Mouse (Mus musculus): ENCODE measurements around the gene Mrpl33. TPM values are rescaled to one million over a fixed set of nuclear protein-coding genes. Genes with fewer than 3 reads are reported as not detected.

Gene Mrpl33
- polyA plus RNA-seq, 1 experiment from 2014 or later = 323 TPM

DNA sequence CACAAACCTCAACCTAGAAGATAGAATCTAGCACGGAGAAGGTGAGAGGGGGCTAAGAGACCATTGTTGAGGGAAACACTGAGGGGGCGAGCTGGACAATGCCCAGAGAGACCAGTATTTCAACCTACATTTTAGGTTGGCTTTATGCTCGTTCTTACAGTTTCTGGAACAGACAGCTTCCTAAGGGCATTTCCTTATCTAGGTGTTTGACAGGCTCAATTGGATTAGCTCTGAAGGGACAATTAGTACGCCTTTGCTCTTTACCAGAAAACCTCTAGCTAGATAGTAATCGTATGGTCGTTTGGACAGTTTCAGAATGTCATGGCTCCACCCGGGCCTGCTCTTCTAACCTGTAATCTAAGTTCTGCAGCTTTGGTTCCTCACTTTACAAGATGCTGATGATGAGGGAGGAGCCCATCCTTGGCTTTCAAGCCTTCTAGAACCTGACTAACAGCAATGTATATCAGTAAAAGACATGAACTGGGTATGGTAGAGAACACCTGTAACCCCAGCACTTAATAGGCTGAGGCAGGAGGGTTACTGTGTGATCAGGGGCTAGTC is 4.5 kb downstream of the Mrpl33 start:
- 0 out of 2 replicates have a peak, but pooled peaks cover 4% of the 10 kb centered on the region for H3K4me1 ChIP-seq (ENCODE audit: control insufficient read depth, insufficient read depth, low read length)

DNA sequence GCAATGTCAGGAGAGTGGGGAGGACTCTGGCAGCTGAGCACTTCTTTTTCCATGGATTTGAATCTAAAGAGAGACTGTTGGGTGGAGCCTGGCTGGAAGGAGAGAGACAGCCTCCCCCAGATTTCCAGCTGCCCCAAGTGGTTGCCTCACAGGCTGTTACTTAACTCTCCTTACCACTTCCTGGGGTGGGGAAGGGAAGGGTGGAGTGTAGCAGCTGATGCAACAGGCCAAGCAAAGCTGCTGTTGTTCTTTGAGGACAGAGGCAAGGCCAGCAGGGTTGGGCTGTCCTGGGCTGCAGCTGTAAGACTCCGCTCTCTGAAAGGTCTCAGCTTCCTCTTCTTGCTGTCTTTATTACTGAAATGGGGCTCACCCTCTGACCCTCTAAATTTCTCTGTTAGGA is 5.6 kb downstream of the Mrpl33 start:
- Histone ChIP-seq H3K27ac (ENCODE audit: low read depth, low read length) (peak overlapping the region; percentile 16; the same call in 1 of the 2 replicates), H3K4me3 (ENCODE audit: low read depth, low read length) (no peak overlapping the region), H3K4me1 (ENCODE audit: control insufficient read depth, insufficient read depth, low read length) (0 out of 2 replicates have a peak, but pooled peaks cover 2% of the 10 kb centered on the region), H3K9me3 (replicated peaks; ENCODE audit: control insufficient read depth, low read length) (no peaks in the 10 kb centered on the region), H3K36me3 (ENCODE audit: control insufficient read depth, insufficient read depth, low read length) (no peaks in the 10 kb centered on the region), H3K4me2 (no peak overlapping the region), H3K9ac (ENCODE audit: low read depth, low read length) (no peak overlapping the region), H3K27me3 (ENCODE audit: control insufficient read depth, insufficient read depth, low read length) (no peaks in the 10 kb centered on the region)
- WGBS (ENCODE audit: insufficient replicate concordance) = 84% methylated on average over 1 of the region's 1 CpGs
- ATAC-seq (replicated peaks; ENCODE audit: insufficient number of reproducible peaks, low FRiP score, low TSS enrichment) = no peak

More for the DNA sequence above, 4.5 kb downstream of the Mrpl33 start:
- no peak for ATAC-seq (replicated peaks; ENCODE audit: insufficient number of reproducible peaks, low FRiP score, low TSS enrichment)
- Histone ChIP-seq H3K27me3 (ENCODE audit: control insufficient read depth, insufficient read depth, low read length) (no peaks in the 10 kb centered on the region), H3K4me3 (ENCODE audit: low read depth, low read length) (no peak overlapping the region), H3K36me3 (ENCODE audit: control insufficient read depth, insufficient read depth, low read length) (no peaks in the 10 kb centered on the region), H3K9me3 (replicated peaks; ENCODE audit: control insufficient read depth, low read length) (no peaks in the 10 kb centered on the region), H3K4me2 (no peak overlapping the region), H3K27ac (ENCODE audit: low read depth, low read length) (no peak overlapping the region), H3K9ac (ENCODE audit: low read depth, low read length) (no peak overlapping the region)
- WGBS (ENCODE audit: insufficient replicate concordance) = 63% methylated on average over 7 of the region's 7 CpGs

DNA sequence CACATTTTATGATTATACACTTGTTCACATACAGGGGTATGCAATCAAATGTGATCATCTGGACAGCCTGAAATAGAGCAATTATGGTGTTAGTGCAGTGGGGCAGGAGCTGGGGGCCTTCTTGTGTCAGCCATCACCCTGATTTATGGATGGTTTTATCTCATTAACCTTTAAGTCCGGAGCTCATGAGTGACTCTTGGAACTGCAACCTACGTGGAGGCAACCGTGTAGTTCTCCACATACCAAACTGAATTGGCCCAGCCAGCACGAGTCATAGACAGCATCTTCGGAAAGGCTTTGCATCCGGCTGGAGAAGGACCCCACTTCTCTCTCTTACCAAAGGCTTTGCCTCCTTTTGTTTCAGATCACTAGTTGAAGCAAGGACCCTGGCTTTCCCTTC is 7.0 kb downstream of the Mrpl33 start:
- ATAC-seq (replicated peaks; ENCODE audit: insufficient number of reproducible peaks, low FRiP score, low TSS enrichment) = no peak
- no peaks in the 10 kb centered on the region for H3K27me3 ChIP-seq (ENCODE audit: control insufficient read depth, insufficient read depth, low read length)
- WGBS (ENCODE audit: insufficient replicate concordance) = 71% methylated on average over 6 of the region's 6 CpGs
- H3K36me3 ChIP-seq (ENCODE audit: control insufficient read depth, insufficient read depth, low read length) = no peaks in the 10 kb centered on the region
- H3K9me3 ChIP-seq (replicated peaks; ENCODE audit: control insufficient read depth, low read length) = no peaks in the 10 kb centered on the region
- no peak overlapping the region for H3K4me2 ChIP-seq
- H3K4me1 ChIP-seq (ENCODE audit: control insufficient read depth, insufficient read depth, low read length) = no peaks in the 10 kb centered on the region
- no peak overlapping the region for H3K4me3 ChIP-seq (ENCODE audit: low read depth, low read length)
- H3K27ac ChIP-seq (ENCODE audit: low read depth, low read length) = no peak overlapping the region
- H3K9ac ChIP-seq (ENCODE audit: low read depth, low read length) = no peak overlapping the region

DNA sequence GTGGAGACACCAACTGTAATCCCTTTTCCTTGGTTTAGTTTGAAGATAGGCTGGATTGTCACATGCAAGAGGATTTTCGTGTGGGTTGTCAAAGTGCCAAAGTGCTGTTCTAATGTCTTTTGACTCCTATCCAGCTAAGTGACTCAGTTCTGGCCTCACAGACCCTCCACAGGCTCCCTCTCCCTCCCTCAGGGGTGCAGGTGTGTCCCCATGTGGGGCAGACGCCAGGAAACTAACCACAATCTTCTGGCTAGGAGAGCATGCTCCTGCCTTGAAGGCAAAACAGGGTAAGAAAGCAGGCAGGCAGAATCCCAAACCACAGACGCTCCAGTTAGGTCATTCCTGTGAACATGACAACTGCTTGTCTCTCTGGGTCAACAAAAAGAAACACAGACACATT is 9.4 kb downstream of the Mrpl33 start:
- Histone ChIP-seq H3K9ac (ENCODE audit: low read depth, low read length) (no peak overlapping the region), H3K9me3 (replicated peaks; ENCODE audit: control insufficient read depth, low read length) (no peaks in the 10 kb centered on the region), H3K4me1 (ENCODE audit: control insufficient read depth, insufficient read depth, low read length) (no peaks in the 10 kb centered on the region), H3K27me3 (ENCODE audit: control insufficient read depth, insufficient read depth, low read length) (no peaks in the 10 kb centered on the region), H3K36me3 (ENCODE audit: control insufficient read depth, insufficient read depth, low read length) (no peaks in the 10 kb centered on the region), H3K4me2 (no peak overlapping the region), H3K4me3 (ENCODE audit: low read depth, low read length) (no peak overlapping the region), H3K27ac (ENCODE audit: low read depth, low read length) (no peak overlapping the region)
- WGBS (ENCODE audit: insufficient replicate concordance) = 59% methylated on average over 3 of the region's 3 CpGs
- ATAC-seq (replicated peaks; ENCODE audit: insufficient number of reproducible peaks, low FRiP score, low TSS enrichment) = no peak

DNA sequence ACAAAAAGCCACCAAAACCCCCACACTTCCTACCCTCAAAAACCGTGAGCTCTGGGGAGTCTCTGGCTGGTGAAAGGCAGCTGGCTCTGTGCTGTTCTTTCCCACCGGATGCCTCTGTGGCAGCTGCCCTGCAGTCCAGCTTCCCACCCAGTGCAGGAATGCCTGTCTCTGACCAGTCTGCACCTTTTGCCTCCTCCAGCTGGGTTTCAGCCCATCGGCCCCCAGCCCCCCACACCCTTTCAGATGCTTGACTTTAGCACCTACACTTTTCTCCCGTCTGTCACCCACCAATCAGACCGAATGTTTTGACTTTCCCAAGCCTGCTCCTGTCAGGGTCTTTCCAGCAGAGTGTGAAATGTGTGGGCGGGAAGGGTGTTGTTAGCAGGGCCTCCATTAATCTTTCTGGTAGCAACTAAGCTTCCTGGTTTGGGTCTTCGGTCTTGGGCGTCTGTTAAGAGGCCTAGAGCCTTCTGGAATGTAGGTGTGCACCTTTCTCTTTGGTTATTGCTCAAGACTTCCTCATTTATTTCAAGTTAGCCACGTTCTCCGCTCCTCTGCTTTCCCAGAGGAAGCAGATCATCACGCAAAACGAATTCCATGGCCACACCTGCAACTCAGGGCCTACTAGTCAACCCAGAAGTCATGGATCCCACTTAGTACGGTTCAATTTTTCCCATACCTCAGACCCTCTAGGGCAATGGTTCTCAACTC is 13.8 kb downstream of the Mrpl33 start:
- Histone ChIP-seq H3K36me3 (ENCODE audit: control insufficient read depth, insufficient read depth, low read length) (no peaks in the 10 kb centered on the region), H3K4me2 (no peak overlapping the region), H3K4me1 (ENCODE audit: control insufficient read depth, insufficient read depth, low read length) (peaks cover 7% of the 10 kb centered on the region), H3K9ac (ENCODE audit: low read depth, low read length) (no peak overlapping the region), H3K27ac (ENCODE audit: low read depth, low read length) (no peak overlapping the region), H3K27me3 (ENCODE audit: control insufficient read depth, insufficient read depth, low read length) (no peaks in the 10 kb centered on the region), H3K9me3 (replicated peaks; ENCODE audit: control insufficient read depth, low read length) (no peaks in the 10 kb centered on the region), H3K4me3 (ENCODE audit: low read depth, low read length) (no peak overlapping the region)
- 48% methylated on average over 13 of the region's 13 CpGs for WGBS (ENCODE audit: insufficient replicate concordance)
- no peak for ATAC-seq (replicated peaks; ENCODE audit: insufficient number of reproducible peaks, low FRiP score, low TSS enrichment)

DNA sequence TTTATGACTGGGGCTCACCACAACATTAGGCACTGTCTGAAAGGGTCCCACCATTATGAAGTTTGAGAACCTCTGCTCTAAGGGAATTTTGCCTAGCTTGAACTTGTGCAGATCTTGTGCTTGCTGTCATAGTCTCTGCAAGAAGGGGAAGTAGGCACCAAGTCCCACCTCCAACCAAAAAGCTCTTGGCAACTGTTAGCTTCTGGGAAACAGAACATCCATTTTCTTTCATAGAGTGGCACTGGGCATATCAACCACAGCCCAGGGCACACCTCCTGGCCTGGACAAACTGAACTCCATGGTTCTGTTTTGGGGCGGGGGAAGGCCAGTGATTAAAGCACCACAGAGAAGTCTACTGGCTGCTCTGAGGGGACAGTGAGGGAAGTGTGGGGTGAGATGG is 14.5 kb downstream of the Mrpl33 start:
- Histone ChIP-seq H3K9ac (ENCODE audit: low read depth, low read length) (no peak overlapping the region), H3K9me3 (replicated peaks; ENCODE audit: control insufficient read depth, low read length) (no peaks in the 10 kb centered on the region), H3K4me2 (no peak overlapping the region), H3K27ac (ENCODE audit: low read depth, low read length) (no peak overlapping the region), H3K27me3 (ENCODE audit: control insufficient read depth, insufficient read depth, low read length) (no peaks in the 10 kb centered on the region), H3K36me3 (ENCODE audit: control insufficient read depth, insufficient read depth, low read length) (no peaks in the 10 kb centered on the region), H3K4me1 (ENCODE audit: control insufficient read depth, insufficient read depth, low read length) (peaks cover 7% of the 10 kb centered on the region), H3K4me3 (ENCODE audit: low read depth, low read length) (no peak overlapping the region)
- no peak for ATAC-seq (replicated peaks; ENCODE audit: insufficient number of reproducible peaks, low FRiP score, low TSS enrichment)
- 90% methylated on average over 1 of the region's 1 CpGs for WGBS (ENCODE audit: insufficient replicate concordance)

DNA sequence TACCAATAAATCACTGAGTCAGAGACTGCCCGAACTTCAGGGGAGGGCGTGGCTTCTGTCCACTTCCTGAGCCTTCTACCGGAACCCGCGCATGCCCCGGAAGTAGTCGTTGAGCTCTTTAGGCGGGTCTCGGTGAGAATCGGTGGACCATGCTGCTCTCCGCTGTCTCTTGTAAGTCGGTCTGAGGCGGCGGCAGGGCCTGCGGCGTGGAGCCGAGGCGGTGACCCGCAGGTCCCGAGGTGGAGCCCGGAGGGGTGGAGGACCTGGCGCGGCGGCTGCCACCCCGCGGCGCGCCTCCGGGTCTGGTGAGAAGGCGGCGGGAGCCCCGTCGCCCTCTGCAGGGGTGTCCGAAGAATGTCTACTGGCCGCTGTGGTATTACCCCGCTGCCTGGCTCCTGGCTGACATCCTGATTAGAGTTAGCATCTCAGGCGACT is 17.1 kb downstream of the Mrpl33 start:
- peak overlapping the region; percentile 89 for H3K27ac ChIP-seq (ENCODE audit: low read depth, low read length)
- no peaks in the 10 kb centered on the region for H3K9me3 ChIP-seq (replicated peaks; ENCODE audit: control insufficient read depth, low read length)
- H3K4me2 ChIP-seq = peak overlapping the region; percentile 71
- peaks cover 7% of the 10 kb centered on the region for H3K4me1 ChIP-seq (ENCODE audit: control insufficient read depth, insufficient read depth, low read length)
- peak; percentile 89 for ATAC-seq (replicated peaks; ENCODE audit: insufficient number of reproducible peaks, low FRiP score, low TSS enrichment)
- peak overlapping the region; percentile 90 for H3K9ac ChIP-seq (ENCODE audit: low read depth, low read length)
- H3K36me3 ChIP-seq (ENCODE audit: control insufficient read depth, insufficient read depth, low read length) = peaks cover 5% of the 10 kb centered on the region; the same call in 1 of the 2 replicates
- no peaks in the 10 kb centered on the region for H3K27me3 ChIP-seq (ENCODE audit: control insufficient read depth, insufficient read depth, low read length)
- WGBS (ENCODE audit: insufficient replicate concordance) = 0% methylated on average over 37 of the region's 37 CpGs
- H3K4me3 ChIP-seq (ENCODE audit: low read depth, low read length) = peak overlapping the region; percentile 69

DNA sequence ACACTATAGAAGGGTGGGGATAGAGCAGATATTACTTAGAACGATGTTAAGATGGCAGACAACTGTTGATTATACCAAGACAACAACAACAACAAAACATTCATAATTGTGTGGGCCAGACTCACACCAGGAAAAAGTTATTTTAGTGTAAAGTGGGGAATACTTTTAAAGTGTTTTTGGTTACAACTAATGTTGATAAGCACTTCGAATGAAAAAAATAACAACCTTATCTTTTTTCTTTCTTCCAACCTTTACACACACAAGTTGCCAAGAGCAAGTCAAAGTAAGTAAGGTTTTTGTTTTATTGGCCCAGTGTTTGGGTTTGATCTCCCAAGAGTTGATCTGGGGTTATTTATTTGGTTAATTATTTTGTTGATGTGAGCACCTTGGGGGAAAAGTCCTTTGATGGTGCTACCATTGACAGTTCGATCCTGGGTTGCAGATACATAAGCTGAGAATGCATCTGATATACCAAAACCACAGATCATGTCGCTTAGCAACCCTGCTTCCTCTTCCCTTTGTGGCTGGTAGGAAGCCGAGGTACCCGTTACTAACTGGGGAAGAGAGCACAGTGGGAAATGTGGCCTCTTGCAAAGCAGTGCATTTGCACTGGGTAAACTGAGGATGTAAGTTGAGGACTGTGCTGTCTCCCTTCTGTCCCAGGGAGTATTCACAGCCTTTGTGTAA is 17.7 kb downstream of the Mrpl33 start:
- peaks cover 5% of the 10 kb centered on the region; the same call in 1 of the 2 replicates for H3K36me3 ChIP-seq (ENCODE audit: control insufficient read depth, insufficient read depth, low read length)
- H3K4me1 ChIP-seq (ENCODE audit: control insufficient read depth, insufficient read depth, low read length) = peaks cover 7% of the 10 kb centered on the region
- H3K27ac ChIP-seq (ENCODE audit: low read depth, low read length) = peak overlapping the region; percentile 89
- H3K27me3 ChIP-seq (ENCODE audit: control insufficient read depth, insufficient read depth, low read length) = no peaks in the 10 kb centered on the region
- ATAC-seq (replicated peaks; ENCODE audit: insufficient number of reproducible peaks, low FRiP score, low TSS enrichment) = no peak
- peak overlapping the region; percentile 71 for H3K4me2 ChIP-seq
- H3K9me3 ChIP-seq (replicated peaks; ENCODE audit: control insufficient read depth, low read length) = no peaks in the 10 kb centered on the region
- H3K9ac ChIP-seq (ENCODE audit: low read depth, low read length) = peak overlapping the region; percentile 90
- 49% methylated on average over 6 of the region's 6 CpGs for WGBS (ENCODE audit: insufficient replicate concordance)
- H3K4me3 ChIP-seq (ENCODE audit: low read depth, low read length) = peak overlapping the region; percentile 69
